Mouse (Mus musculus): ENCODE data around the gene Azin2. TPM values are rescaled to one million over a fixed set of nuclear protein-coding genes. Genes with fewer than 3 reads are reported as not detected.

The Azin2 gene
- polyA plus RNA-seq, 1 experiment from 2014 or later = 20.0 TPM

DNA sequence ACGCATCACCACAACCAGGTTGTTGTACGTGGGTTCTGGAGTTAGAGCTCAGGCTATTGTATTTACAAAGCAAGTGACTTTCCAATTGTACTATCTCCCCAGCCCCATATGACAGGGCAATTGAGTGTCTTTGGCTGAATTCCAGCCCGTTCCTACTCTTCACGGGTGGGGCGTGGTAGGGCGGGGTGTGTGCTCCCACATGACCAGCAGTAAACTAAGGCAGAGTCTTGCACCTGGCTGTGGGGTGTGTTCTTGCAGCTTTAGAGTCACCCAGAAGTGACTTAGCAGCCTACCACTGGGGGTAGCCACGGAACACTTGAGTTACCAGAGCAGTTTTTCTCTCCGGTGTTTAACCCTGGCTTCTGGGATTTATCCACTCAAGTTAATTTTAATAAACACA lies 35.0 kb upstream of the Azin2 start:
- WGBS = 71% methylated on average over 8 of the region's 8 CpGs
- no peak for DNase-seq (ENCODE audit: low spot score)

DNA sequence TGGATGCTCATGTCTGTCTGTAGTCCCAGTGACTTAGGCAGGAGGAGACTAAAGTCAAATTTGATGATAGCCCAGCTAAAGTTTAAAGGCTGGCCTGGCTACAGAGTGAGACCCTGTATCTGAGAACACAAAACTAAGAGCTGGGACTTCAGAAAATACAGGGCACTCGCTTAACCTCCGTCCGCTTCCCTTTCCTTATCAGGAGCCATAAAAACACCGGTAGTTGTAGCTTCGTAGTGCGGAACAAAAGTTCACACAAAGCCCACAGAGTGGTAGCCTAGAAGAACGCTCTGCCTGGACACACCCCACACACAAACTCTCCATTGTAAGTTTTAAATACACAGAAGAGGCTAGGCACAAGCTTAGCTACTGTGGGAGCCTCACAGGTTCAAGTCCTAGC lies 33.0 kb upstream of the Azin2 start:
- ATAC-seq (ENCODE audit: low read depth) (no peak), DNase-seq (ENCODE audit: low spot score) (no peak)
- Histone ChIP-seq H3K27ac (replicated peaks; ENCODE audit: low read depth, low read length) (no peak overlapping the region), H3K4me3 (ENCODE audit: low read depth, low read length) (no peak overlapping the region), H3K4me1 (ENCODE audit: control insufficient read depth, insufficient read depth, low read length) (peaks cover 8% of the 10 kb centered on the region), H3K4me2 (ENCODE audit: low read depth, low read length) (no peak overlapping the region), H3K9ac (ENCODE audit: low read depth, low read length) (no peak overlapping the region), H3K27me3 (replicated peaks; ENCODE audit: control insufficient read depth, insufficient read depth, low read length) (no peaks in the 10 kb centered on the region), H3K9me3 (ENCODE audit: control insufficient read depth, low read length) (no peaks in the 10 kb centered on the region), H3K36me3 (ENCODE audit: control insufficient read depth, insufficient read depth, low read length) (peaks cover 18% of the 10 kb centered on the region)
- WGBS = 97% methylated on average over 7 of the region's 7 CpGs

More for the DNA sequence above, 35.0 kb upstream of the Azin2 start:
- peaks cover 34% of the 10 kb centered on the region for H3K36me3 ChIP-seq (ENCODE audit: control insufficient read depth, insufficient read depth, low read length)
- no peak overlapping the region for H3K9ac ChIP-seq (ENCODE audit: low read depth, low read length)
- H3K4me1 ChIP-seq (ENCODE audit: control insufficient read depth, insufficient read depth, low read length) = peaks cover 8% of the 10 kb centered on the region
- H3K27me3 ChIP-seq (replicated peaks; ENCODE audit: control insufficient read depth, insufficient read depth, low read length) = no peaks in the 10 kb centered on the region
- no peak for ATAC-seq (ENCODE audit: low read depth)
- H3K9me3 ChIP-seq (ENCODE audit: control insufficient read depth, low read length) = no peaks in the 10 kb centered on the region
- H3K27ac ChIP-seq (replicated peaks; ENCODE audit: low read depth, low read length) = no peak overlapping the region
- H3K4me3 ChIP-seq (ENCODE audit: low read depth, low read length) = no peak overlapping the region
- H3K4me2 ChIP-seq (ENCODE audit: low read depth, low read length) = no peak overlapping the region

DNA sequence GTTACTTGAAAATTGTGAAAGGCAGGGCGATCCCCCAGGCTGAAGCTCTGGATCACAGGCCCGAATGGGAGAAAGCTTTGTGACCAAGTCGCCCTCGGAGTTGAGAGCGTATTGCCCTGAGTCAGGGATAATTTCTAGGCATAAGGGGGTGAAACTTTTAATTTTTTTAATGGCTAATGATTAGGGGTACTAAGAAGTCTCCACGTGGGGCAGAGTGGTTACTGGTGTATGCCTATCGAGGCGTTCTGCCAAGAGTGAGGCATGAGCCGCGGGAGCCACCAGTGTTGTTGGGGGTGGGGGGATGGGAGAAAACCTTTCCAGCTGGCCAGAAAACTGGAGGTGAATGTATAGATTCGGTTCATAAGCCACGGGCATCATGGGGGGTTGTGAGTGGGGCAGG lies 31.4 kb upstream of the Azin2 start:
- Histone ChIP-seq H3K27me3 (replicated peaks; ENCODE audit: control insufficient read depth, insufficient read depth, low read length) (no peaks in the 10 kb centered on the region), H3K9ac (ENCODE audit: low read depth, low read length) (peak overlapping the region; percentile 86), H3K4me2 (ENCODE audit: low read depth, low read length) (peak overlapping the region; percentile 68), H3K4me1 (ENCODE audit: control insufficient read depth, insufficient read depth, low read length) (peaks cover 8% of the 10 kb centered on the region), H3K36me3 (ENCODE audit: control insufficient read depth, insufficient read depth, low read length) (peaks cover 6% of the 10 kb centered on the region; the same call in 1 of the 2 replicates), H3K27ac (replicated peaks; ENCODE audit: low read depth, low read length) (peak overlapping the region; percentile 77), H3K4me3 (ENCODE audit: low read depth, low read length) (peak overlapping the region; percentile 92), H3K9me3 (ENCODE audit: control insufficient read depth, low read length) (no peaks in the 10 kb centered on the region)
- peak; percentile 58 for DNase-seq (ENCODE audit: low spot score)
- 2% methylated on average over 12 of the region's 12 CpGs for WGBS
- no peak for ATAC-seq (ENCODE audit: low read depth)

DNA sequence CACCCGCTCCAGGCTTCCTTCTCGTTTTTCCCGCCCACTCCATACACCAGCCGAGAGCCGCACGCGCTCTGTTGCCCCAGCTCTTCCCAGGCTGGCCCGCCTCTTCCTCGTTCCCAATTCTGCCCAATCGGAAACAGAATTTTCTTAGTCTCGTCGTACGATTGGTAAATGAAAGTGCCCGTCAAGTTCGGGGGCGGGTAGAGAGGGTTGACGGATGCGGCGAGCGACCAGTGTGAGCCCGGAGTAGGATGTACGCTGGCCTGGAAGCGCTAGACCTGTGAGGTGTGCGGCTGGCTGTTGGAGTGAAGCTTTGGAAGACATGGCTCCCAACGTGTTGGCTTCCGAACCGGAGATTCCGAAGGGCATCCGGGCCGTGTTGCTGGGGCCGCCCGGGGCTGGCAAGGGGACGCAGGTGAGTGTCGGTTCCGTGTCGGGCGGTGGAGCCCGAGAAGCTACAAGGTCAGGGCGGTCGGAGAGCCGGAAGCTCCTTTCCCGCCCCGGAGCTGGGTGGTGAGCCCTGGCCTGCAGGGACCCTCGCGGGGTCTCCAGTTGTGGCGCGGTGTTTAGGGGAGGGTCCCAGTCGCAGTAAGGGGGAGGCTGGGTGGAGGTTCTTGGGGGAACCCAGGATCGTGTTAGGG lies 30.9 kb upstream of the Azin2 start:
- Histone ChIP-seq H3K27ac (replicated peaks; ENCODE audit: low read depth, low read length) (peak overlapping the region; percentile 77), H3K9ac (ENCODE audit: low read depth, low read length) (peak overlapping the region; percentile 86), H3K4me3 (ENCODE audit: low read depth, low read length) (peak overlapping the region; percentile 92), H3K27me3 (replicated peaks; ENCODE audit: control insufficient read depth, insufficient read depth, low read length) (no peaks in the 10 kb centered on the region), H3K4me1 (ENCODE audit: control insufficient read depth, insufficient read depth, low read length) (peaks cover 8% of the 10 kb centered on the region), H3K9me3 (ENCODE audit: control insufficient read depth, low read length) (no peaks in the 10 kb centered on the region), H3K4me2 (ENCODE audit: low read depth, low read length) (peak overlapping the region; percentile 68), H3K36me3 (ENCODE audit: control insufficient read depth, insufficient read depth, low read length) (peaks cover 6% of the 10 kb centered on the region; the same call in 1 of the 2 replicates)
- 1% methylated on average over 45 of the region's 49 CpGs for WGBS
- peak; percentile 100 for ATAC-seq (ENCODE audit: low read depth)
- peak; percentile 97 for DNase-seq (ENCODE audit: low spot score)

DNA sequence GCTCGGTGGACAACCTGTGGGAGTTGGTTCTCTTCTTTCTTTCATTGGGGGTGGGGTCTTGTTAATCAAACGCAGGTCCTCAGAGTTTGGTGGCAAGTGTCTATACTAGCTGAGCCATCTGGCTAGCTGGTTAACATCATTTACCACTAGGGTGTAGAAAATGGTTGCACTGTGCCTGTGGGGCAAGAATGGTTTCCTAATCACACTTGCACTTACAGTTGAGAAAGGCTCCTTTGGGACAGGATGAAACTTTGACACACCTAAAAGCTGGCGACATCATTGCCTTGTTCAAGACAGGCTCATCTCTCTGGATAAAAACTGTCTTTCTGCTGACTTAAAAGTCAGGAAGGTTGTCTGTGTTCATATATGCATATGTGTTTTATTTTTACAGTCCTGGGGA lies 29.9 kb upstream of the Azin2 start:
- Histone ChIP-seq H3K27me3 (replicated peaks; ENCODE audit: control insufficient read depth, insufficient read depth, low read length) (no peaks in the 10 kb centered on the region), H3K27ac (replicated peaks; ENCODE audit: low read depth, low read length) (no peak overlapping the region), H3K36me3 (ENCODE audit: control insufficient read depth, insufficient read depth, low read length) (peaks cover 6% of the 10 kb centered on the region; the same call in 1 of the 2 replicates), H3K9ac (ENCODE audit: low read depth, low read length) (no peak overlapping the region), H3K4me3 (ENCODE audit: low read depth, low read length) (no peak overlapping the region), H3K4me1 (ENCODE audit: control insufficient read depth, insufficient read depth, low read length) (peaks cover 8% of the 10 kb centered on the region), H3K4me2 (ENCODE audit: low read depth, low read length) (no peak overlapping the region), H3K9me3 (ENCODE audit: control insufficient read depth, low read length) (no peaks in the 10 kb centered on the region)
- WGBS = 82% methylated on average over 3 of the region's 3 CpGs
- no peak for ATAC-seq (ENCODE audit: low read depth)
- DNase-seq (ENCODE audit: low spot score) = no peak

DNA sequence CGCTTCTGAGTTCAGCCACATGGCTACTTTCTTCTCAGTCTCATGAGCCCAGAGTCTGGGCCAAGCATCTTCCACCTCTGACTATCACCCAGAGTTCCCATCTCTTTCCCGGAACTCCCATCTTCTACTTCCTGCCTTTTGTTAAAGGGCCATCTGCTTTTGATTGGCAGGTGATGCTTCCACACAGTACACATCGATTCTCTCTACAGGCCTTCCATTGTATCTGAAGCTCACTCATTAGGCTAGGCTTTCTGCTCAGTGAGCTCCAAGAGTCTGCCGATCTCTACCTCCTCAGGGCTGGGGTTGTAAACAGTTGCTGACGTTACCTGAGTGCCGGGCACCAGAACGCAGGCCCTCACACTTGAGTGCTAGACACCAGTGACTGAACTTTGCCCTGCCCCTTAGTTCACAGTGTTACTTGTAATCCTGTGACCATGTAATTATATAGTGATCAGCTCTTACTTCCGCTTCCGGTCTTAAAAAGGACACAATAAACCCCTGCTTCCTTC lies 29.3 kb upstream of the Azin2 start, which contains the start of gene Ak2:
TSS of gene Ak2 (plus strand) at position 459 of the 509 bp plus-strand sequence.
- Histone ChIP-seq H3K27ac (replicated peaks; ENCODE audit: low read depth, low read length) (no peak within 1 kb of the TSS), H3K4me3 (ENCODE audit: low read depth, low read length) (0 out of 2 replicates have a peak within 1 kb of the TSS, but pooled peaks have one; percentile 92), H3K36me3 (ENCODE audit: control insufficient read depth, insufficient read depth, low read length) (0 out of 2 replicates have a peak, but pooled peaks cover 3% of the 10 kb centered on the region), H3K9me3 (ENCODE audit: control insufficient read depth, low read length) (no peaks in the 10 kb centered on the region), H3K4me2 (ENCODE audit: low read depth, low read length) (peak within 1 kb of the TSS; percentile 31), H3K27me3 (replicated peaks; ENCODE audit: control insufficient read depth, insufficient read depth, low read length) (no peaks in the 10 kb centered on the region), H3K4me1 (ENCODE audit: control insufficient read depth, insufficient read depth, low read length) (peaks cover 8% of the 10 kb centered on the region), H3K9ac (ENCODE audit: low read depth, low read length) (no peak within 1 kb of the TSS)
- no peak for DNase-seq (ENCODE audit: low spot score)
- no peak for ATAC-seq (ENCODE audit: low read depth)
- WGBS = 88% methylated on average over 9 of the region's 9 CpGs

DNA sequence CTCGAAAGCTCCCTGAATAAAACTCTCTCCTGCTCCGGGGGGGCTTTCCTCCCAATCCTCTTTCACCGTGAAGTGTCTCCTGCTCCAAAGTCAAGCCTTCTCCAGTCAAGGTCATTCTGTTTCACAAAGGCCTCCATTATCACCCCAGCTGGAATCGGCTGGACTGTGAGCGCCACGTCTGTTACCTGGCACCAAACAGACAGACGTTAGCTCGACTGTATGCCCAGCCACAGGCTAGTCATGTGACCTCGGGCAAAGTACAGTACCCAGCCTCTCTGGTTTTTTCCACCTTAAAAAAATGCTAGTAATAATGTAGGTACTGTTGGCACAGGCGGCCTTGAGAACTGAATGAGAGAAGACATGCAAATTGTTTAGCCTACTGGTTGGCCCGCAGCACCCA lies 27.4 kb upstream of the Azin2 start:
- DNase-seq (ENCODE audit: low spot score) = no peak
- Histone ChIP-seq H3K27me3 (replicated peaks; ENCODE audit: control insufficient read depth, insufficient read depth, low read length) (no peaks in the 10 kb centered on the region), H3K4me3 (ENCODE audit: low read depth, low read length) (no peak overlapping the region), H3K27ac (replicated peaks; ENCODE audit: low read depth, low read length) (no peak overlapping the region), H3K4me2 (ENCODE audit: low read depth, low read length) (no peak overlapping the region), H3K4me1 (ENCODE audit: control insufficient read depth, insufficient read depth, low read length) (peaks cover 8% of the 10 kb centered on the region), H3K9me3 (ENCODE audit: control insufficient read depth, low read length) (no peaks in the 10 kb centered on the region), H3K36me3 (ENCODE audit: control insufficient read depth, insufficient read depth, low read length) (no peaks in the 10 kb centered on the region), H3K9ac (ENCODE audit: low read depth, low read length) (no peak overlapping the region)
- ATAC-seq (ENCODE audit: low read depth) = no peak
- 57% methylated on average over 11 of the region's 11 CpGs for WGBS

DNA sequence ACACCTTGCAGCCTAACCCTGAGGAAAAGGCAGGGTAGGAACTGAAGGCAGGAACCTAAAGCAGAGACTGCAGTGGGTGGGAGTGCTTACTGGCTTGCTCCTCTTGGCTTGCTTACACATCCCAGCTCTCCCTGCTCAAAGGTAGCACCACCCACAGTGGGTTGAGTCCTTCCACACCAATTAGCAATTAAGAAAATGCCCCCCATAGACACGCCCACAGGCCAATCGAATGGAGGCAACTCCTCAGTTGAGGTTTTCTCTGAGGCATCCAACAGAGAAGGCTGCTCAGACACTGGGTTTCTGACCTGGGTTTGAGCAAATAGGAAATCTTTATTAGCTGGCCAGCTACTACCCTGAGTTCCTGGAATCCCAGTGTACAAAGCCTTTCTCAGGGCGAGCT lies 26.7 kb upstream of the Azin2 start:
- 56% methylated on average over 3 of the region's 3 CpGs for WGBS
- H3K27ac ChIP-seq (replicated peaks; ENCODE audit: low read depth, low read length) = no peak overlapping the region

DNA sequence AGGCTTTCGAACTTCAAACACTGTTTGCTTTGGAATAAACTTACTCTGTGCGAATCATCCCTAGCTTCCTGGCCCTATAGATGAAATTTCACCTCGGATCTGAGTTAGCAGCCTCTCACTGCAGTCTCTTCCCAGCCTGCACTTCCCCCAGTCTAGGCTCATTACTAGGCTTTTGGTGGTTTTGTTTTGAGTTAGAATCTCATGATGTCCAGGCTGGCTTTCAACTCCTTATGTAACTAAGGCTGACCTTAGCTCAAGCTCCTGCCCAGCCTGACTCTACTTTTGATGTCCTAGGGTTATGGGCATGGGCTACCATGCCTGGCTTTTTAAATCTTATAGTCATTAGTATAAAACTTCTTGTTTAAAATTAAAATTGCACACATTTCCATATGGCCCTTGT lies 22.4 kb upstream of the Azin2 start:
- ATAC-seq (ENCODE audit: low read depth) = no peak

More for the DNA sequence above, 26.7 kb upstream of the Azin2 start:
- Histone ChIP-seq H3K9ac (ENCODE audit: low read depth, low read length) (no peak overlapping the region), H3K27me3 (replicated peaks; ENCODE audit: control insufficient read depth, insufficient read depth, low read length) (no peaks in the 10 kb centered on the region), H3K4me1 (ENCODE audit: control insufficient read depth, insufficient read depth, low read length) (peaks cover under 1% of the 10 kb centered on the region; the same call in 1 of the 2 replicates), H3K4me3 (ENCODE audit: low read depth, low read length) (no peak overlapping the region), H3K4me2 (ENCODE audit: low read depth, low read length) (no peak overlapping the region), H3K36me3 (ENCODE audit: control insufficient read depth, insufficient read depth, low read length) (no peaks in the 10 kb centered on the region), H3K9me3 (ENCODE audit: control insufficient read depth, low read length) (no peaks in the 10 kb centered on the region)
- no peak for DNase-seq (ENCODE audit: low spot score)
- no peak for ATAC-seq (ENCODE audit: low read depth)

More for the DNA sequence above, 22.4 kb upstream of the Azin2 start:
- Histone ChIP-seq H3K36me3 (ENCODE audit: control insufficient read depth, insufficient read depth, low read length) (no peaks in the 10 kb centered on the region), H3K4me3 (ENCODE audit: low read depth, low read length) (no peak overlapping the region), H3K4me1 (ENCODE audit: control insufficient read depth, insufficient read depth, low read length) (no peaks in the 10 kb centered on the region), H3K4me2 (ENCODE audit: low read depth, low read length) (no peak overlapping the region), H3K27ac (replicated peaks; ENCODE audit: low read depth, low read length) (no peak overlapping the region), H3K9me3 (ENCODE audit: control insufficient read depth, low read length) (no peaks in the 10 kb centered on the region), H3K27me3 (replicated peaks; ENCODE audit: control insufficient read depth, insufficient read depth, low read length) (no peaks in the 10 kb centered on the region), H3K9ac (ENCODE audit: low read depth, low read length) (no peak overlapping the region)
- DNase-seq (ENCODE audit: low spot score) = no peak
- WGBS = 71% methylated on average over 3 of the region's 3 CpGs
